Mouse (Mus musculus) MEL (cell line): Measurements from ENCODE around the gene Trank1. TPM values are rescaled to one million over a fixed set of nuclear protein-coding genes. Genes with fewer than 3 reads are reported as not detected.

ENCODE experiments used
- DNase-seq: peaks from one replicate; pipeline ENCODE4 v3.0.0; 2011; ENCODE audit warnings: low read depth, low spot score
- H3K27ac ChIP-seq: 2 replicates; pipeline ENCODE4 v1.5.1; 2012; ENCODE audit warnings: low read depth, mild to moderate bottlenecking, control low read depth, low read length, moderate library complexity; ENCODE audit not compliant: control insufficient read depth
- H3K27me3 ChIP-seq, 2 experiments: fragments of 150-350 bp in 1 of 2; sonication (generic) in 1 of 2; 2 replicates each; pipeline ENCODE4 v1.6.1; 2012; ENCODE audit warnings: low read length in 2 of 2, mild to moderate bottlenecking in 2 of 2, improper control_type of control experiment in 1 of 2, moderate library complexity in 1 of 2; ENCODE audit not compliant: insufficient read depth in 2 of 2, control insufficient read depth in 1 of 2
- H3K36me3 ChIP-seq, 2 experiments: 2 replicates each; pipeline ENCODE4 v1.6.1; 2012 to 2014; ENCODE audit warnings: low read length in 2 of 2, improper control_type of control experiment in 1 of 2, inconsistent platforms in 1 of 2, mild to moderate bottlenecking in 1 of 2; ENCODE audit not compliant: insufficient read depth in 2 of 2, control insufficient read depth in 1 of 2
- H3K4me1 ChIP-seq, 2 experiments: fragments of 150-350 bp in 1 of 2; sonication (generic) in 1 of 2; 2 replicates each; pipeline ENCODE4 v1.6.1; 2012; ENCODE audit warnings: low read length in 2 of 2, improper control_type of control experiment in 1 of 2, mild to moderate bottlenecking in 1 of 2; ENCODE audit not compliant: insufficient read depth in 2 of 2, control insufficient read depth in 1 of 2
- H3K4me3 ChIP-seq, 2 experiments: fragments of 150-350 bp in 1 of 2; sonication (generic) in 1 of 2; 2 replicates each; pipeline ENCODE4 v1.5.1; 2012; ENCODE audit warnings: low read depth in 2 of 2, low read length in 2 of 2, mild to moderate bottlenecking in 2 of 2, moderate library complexity in 2 of 2, control low read depth in 1 of 2, improper control_type of control experiment in 1 of 2; ENCODE audit not compliant: control insufficient read depth in 1 of 2, insufficient read depth in 1 of 2
- H3K79me2 ChIP-seq: 2 replicates; pipeline ENCODE4 v1.6.1; 2012; ENCODE audit warnings: mild to moderate bottlenecking, low read length, moderate library complexity; ENCODE audit not compliant: control insufficient read depth, poor library complexity, insufficient read depth
- H3K9ac ChIP-seq: 2 replicates; pipeline ENCODE4 v1.6.1; 2012; ENCODE audit warnings: low read depth, mild to moderate bottlenecking, control low read depth, low read length, moderate library complexity; ENCODE audit not compliant: control insufficient read depth, poor library complexity, severe bottlenecking
- H3K9me3 ChIP-seq: fragments of 150-350 bp; sonication (generic); replicated peaks from 2 replicates; pipeline ENCODE4 v1.6.1; 2012; ENCODE audit warnings: mild to moderate bottlenecking, low read length, improper control_type of control experiment, moderate library complexity; ENCODE audit not compliant: insufficient read depth
- CTCF ChIP-seq, 3 experiments: IDR thresholded peaks in 2 of 3; conservative IDR thresholded peaks in 1 of 3; 2 replicates each; pipeline ENCODE4 v1.5.1; 2011 to 2012; ENCODE audit warnings: low read length in 3 of 3, low read depth in 2 of 3, mild to moderate bottlenecking in 2 of 3, improper control_type of control experiment in 1 of 3, inconsistent platforms in 1 of 3, mixed read lengths in 1 of 3, moderate library complexity in 1 of 3; ENCODE audit not compliant: control insufficient read depth in 1 of 3, insufficient read depth in 1 of 3, poor library complexity in 1 of 3, severe bottlenecking in 1 of 3
- ELF1 ChIP-seq: IDR thresholded peaks from 2 replicates; pipeline ENCODE4 v1.6.1; 2014; ENCODE audit warnings: low read depth, mild to moderate bottlenecking, inconsistent platforms, low read length, improper control_type of control experiment, moderate library complexity
- GABPA ChIP-seq: IDR thresholded peaks from 2 replicates; pipeline ENCODE4 v1.6.1; 2012; ENCODE audit warnings: low read depth, mild to moderate bottlenecking, inconsistent platforms, low read length, improper control_type of control experiment, moderate library complexity
- GATA1 ChIP-seq: IDR thresholded peaks from 2 replicates; pipeline ENCODE4 v1.6.1; 2011; ENCODE audit warnings: low read depth, low read length, improper control_type of control experiment
- JUND ChIP-seq: IDR thresholded peaks from 2 replicates; pipeline ENCODE4 v1.6.1; 2011; ENCODE audit warnings: low read depth, mild to moderate bottlenecking, improper control_type of control experiment, low read length
- MAFK ChIP-seq: IDR thresholded peaks from 2 replicates; pipeline ENCODE4 v1.6.1; 2011; ENCODE audit warnings: low read depth, mild to moderate bottlenecking, low read length, improper control_type of control experiment, borderline replicate concordance
- NRF1 ChIP-seq: IDR thresholded peaks from 2 replicates; pipeline ENCODE4 v1.6.1; 2014; ENCODE audit warnings: low read depth, mild to moderate bottlenecking, inconsistent platforms, low read length, improper control_type of control experiment, moderate library complexity; ENCODE audit not compliant: poor library complexity, insufficient read depth, severe bottlenecking
- POLR2AphosphoS5 ChIP-seq: IDR thresholded peaks from 2 replicates; pipeline ENCODE4 v1.6.1; 2012; ENCODE audit warnings: low read depth, borderline replicate concordance, mild to moderate bottlenecking, inconsistent platforms, low read length, moderate library complexity, mixed read lengths
- RAD21 ChIP-seq: IDR thresholded peaks from 2 replicates; pipeline ENCODE4 v1.6.1; 2011; ENCODE audit warnings: mild to moderate bottlenecking, low read depth, low read length, improper control_type of control experiment
- SIN3A ChIP-seq: IDR thresholded peaks from 2 replicates; pipeline ENCODE4 v1.6.1; 2012; ENCODE audit warnings: low read length, improper control_type of control experiment, inconsistent platforms
- ZKSCAN1 ChIP-seq: IDR thresholded peaks from 2 replicates; pipeline ENCODE4 v1.6.1; 2012; ENCODE audit warnings: low read depth, mild to moderate bottlenecking, inconsistent platforms, low read length, improper control_type of control experiment, moderate library complexity
- polyA plus RNA-seq, 2 experiments: library from polyadenylated mRNA; stranded (reverse) in 1 of 2; unstranded in 1 of 2; fragments of >175 nt in 1 of 2; fragments of >200 nt in 1 of 2; gene quantifications; 2 replicates each; pipeline versions ENCODE4 v1.2.1 to v1.2.4; 2012; ENCODE audit warnings: low replicate concordance in 2 of 2, low read depth in 1 of 2; ENCODE audit not compliant: insufficient read length in 2 of 2, insufficient read depth in 1 of 2, missing spikeins in 1 of 2
- total RNA-seq: library from RNA; depleted of rRNA; stranded (reverse); fragments of 300-350 nt; gene quantifications from 2 replicates; pipeline ENCODE4 v1.2.3, GENCODE M21; 2012

Gene Trank1
- total and polyA plus RNA-seq, 3 experiments = not detected

DNA sequence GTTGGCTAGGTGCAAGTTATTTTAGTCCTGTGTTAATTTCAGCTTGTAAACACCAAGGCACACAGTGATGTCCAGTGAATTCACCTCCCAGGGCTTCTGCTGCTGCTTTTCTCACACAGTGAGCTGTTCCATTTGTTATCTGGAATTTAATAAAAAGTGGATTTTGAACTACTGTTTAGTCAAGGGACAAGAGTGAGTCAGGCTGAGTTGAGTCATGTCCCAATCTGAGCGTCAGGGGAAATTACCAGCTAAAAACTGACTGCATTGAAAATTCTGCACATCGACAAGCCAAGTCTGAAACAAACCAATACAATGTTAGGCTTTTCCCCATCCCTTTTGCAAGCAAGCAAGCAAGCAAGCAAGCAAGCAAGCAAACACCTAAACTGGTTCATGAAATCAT lies 13.3 kb downstream of the Trank1 start:
- Histone ChIP-seq H3K4me1 (no peaks in the 10 kb centered on the region), H3K9me3 (no peaks in the 10 kb centered on the region), H3K27ac (no peak overlapping the region), H3K27me3 (0 out of 4 replicates have a peak, but pooled peaks cover 0 to 1% of the 10 kb centered on the region in 2 experiments), H3K9ac (no peak overlapping the region), H3K79me2 (no peaks in the 10 kb centered on the region), H3K36me3 (no peaks in the 10 kb centered on the region), H3K4me3 (no peak overlapping the region)
- DNase-seq = no peak
- no peak for TF ChIP-seq MAFK

DNA sequence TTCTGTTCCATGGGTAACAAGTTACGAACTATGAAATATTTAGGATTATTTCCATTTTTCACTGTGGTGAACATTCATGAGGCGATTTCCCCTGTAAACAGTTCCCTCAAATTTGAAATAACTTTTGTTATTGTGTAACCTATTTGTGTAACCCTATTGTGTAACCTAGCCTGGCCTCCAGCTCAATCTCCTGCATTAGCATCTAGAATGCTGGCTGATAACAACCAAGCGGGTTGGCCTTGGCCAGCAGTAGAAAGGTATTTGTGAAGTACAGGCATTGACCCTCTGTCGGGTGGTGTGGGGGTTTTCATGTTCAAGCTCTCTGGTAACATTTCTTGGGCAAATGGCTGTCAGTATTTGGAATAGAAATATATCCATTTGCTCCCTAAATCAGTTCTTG lies 18.3 kb downstream of the Trank1 start:
- no peak overlapping the region for H3K27ac ChIP-seq
- TF ChIP-seq GATA1 = no peak
- no peak for TF ChIP-seq POLR2AphosphoS5
- TF ChIP-seq CTCF (IDR thresholded peaks at IDR 0.05 in 2 of 3, conservative IDR thresholded peaks at IDR 0.05 in 1 of 3; ENCODE audit: control insufficient read depth in 1 of 3, insufficient read depth in 1 of 3, low read depth in 2 of 3, low read length in 3 of 3, poor library complexity in 1 of 3, severe bottlenecking in 1 of 3) = no peak
- TF ChIP-seq ELF1 = no peak
- no peak for TF ChIP-seq GABPA
- no peak for TF ChIP-seq NRF1
- no peak overlapping the region for H3K9ac ChIP-seq
- no peaks in the 10 kb centered on the region for H3K79me2 ChIP-seq
- H3K36me3 ChIP-seq = no peaks in the 10 kb centered on the region
- H3K4me1 ChIP-seq = no peaks in the 10 kb centered on the region
- H3K4me3 ChIP-seq = no peak overlapping the region
- H3K9me3 ChIP-seq = no peaks in the 10 kb centered on the region
- 0 out of 4 replicates have a peak, but pooled peaks cover 0 to 1% of the 10 kb centered on the region in 2 experiments for H3K27me3 ChIP-seq
- DNase-seq = no peak

DNA sequence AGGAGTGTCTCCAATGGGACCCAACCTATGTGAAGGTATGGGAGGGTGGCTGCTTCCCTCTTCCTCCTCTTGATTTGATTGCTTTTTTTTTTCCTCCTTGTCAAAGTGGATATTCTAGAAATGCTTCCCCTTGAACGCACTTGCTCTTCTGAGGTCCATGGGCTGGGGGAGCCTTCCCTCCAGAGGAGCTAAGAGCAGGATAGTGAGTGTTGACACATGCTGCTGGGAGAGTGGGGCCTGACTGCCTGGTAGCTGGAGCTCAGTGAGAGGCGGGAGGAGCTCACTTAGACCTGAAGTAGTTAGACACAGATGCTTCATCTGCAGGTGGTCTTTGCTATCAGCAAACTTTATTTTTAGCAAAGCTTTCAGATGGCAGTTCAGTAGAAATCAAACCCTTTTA lies 22.3 kb downstream of the Trank1 start:
- Histone ChIP-seq H3K36me3 (no peaks in the 10 kb centered on the region), H3K4me3 (no peak overlapping the region), H3K4me1 (no peaks in the 10 kb centered on the region), H3K79me2 (no peaks in the 10 kb centered on the region), H3K27ac (no peak overlapping the region), H3K27me3 (0 out of 4 replicates have a peak, but pooled peaks cover 0 to 1% of the 10 kb centered on the region in 2 experiments), H3K9me3 (no peaks in the 10 kb centered on the region), H3K9ac (no peak overlapping the region)
- TF ChIP-seq POLR2AphosphoS5 = no peak
- TF ChIP-seq MAFK = no peak
- no peak for TF ChIP-seq SIN3A
- no peak for TF ChIP-seq NRF1
- TF ChIP-seq ZKSCAN1 = no peak
- no peak for TF ChIP-seq RAD21
- no peak for TF ChIP-seq JUND
- no peak for DNase-seq
